Mouse (Mus musculus) thymus, postnatal 36 days (tissue): ENCODE data around the gene Pcsk5.

Experiments used
- DNase-seq, 2 experiments: peaks; one replicate each; pipeline ENCODE4 v3.0.0; 2022; ENCODE audit warnings: mixed read lengths in 2 of 2

Pcsk5 gene

GRCm38 (mm10) chr19:17471196-17471595, 366.2 kb downstream of the Pcsk5 start:
- no peak for DNase-seq

- DNase-seq = no peak
These were observed 369.7 kb downstream of the Pcsk5 start for GRCm38 (mm10) chr19:17467556-17468211.

GRCm38 (mm10) chr19:17452001-17452400, 385.4 kb downstream of the Pcsk5 start:
- DNase-seq = no peak

GRCm38 (mm10) chr19:17443581-17443980, 393.9 kb downstream of the Pcsk5 start:
- DNase-seq = no peak

- DNase-seq = no peak
These were observed 397.8 kb downstream of the Pcsk5 start for GRCm38 (mm10) chr19:17439476-17440189.

GRCm38 (mm10) chr19:17436651-17437050, 400.8 kb downstream of the Pcsk5 start:
- no peak for DNase-seq

GRCm38 (mm10) chr19:17428561-17428914, 408.9 kb downstream of the Pcsk5 start:
- no peak for DNase-seq

- DNase-seq = no peak
These were observed 409.4 kb downstream of the Pcsk5 start for GRCm38 (mm10) chr19:17427824-17428560.

GRCm38 (mm10) chr19:17423306-17423705, 414.1 kb downstream of the Pcsk5 start:
- DNase-seq = no peak

- DNase-seq = no peak
These were observed 419.6 kb downstream of the Pcsk5 start for GRCm38 (mm10) chr19:17417855-17418254.

GRCm38 (mm10) chr19:17412915-17413459, 424.4 kb downstream of the Pcsk5 start:
- no peak for DNase-seq

GRCm38 (mm10) chr19:17410465-17411065, 426.9 kb downstream of the Pcsk5 start:
- no peak for DNase-seq

- DNase-seq = no peak
These were observed 428.1 kb downstream of the Pcsk5 start for GRCm38 (mm10) chr19:17409351-17409750.

GRCm38 (mm10) chr19:17408591-17408990, 428.8 kb downstream of the Pcsk5 start:
- DNase-seq = no peak

GRCm38 (mm10) chr19:17406823-17407222, 430.6 kb downstream of the Pcsk5 start:
- DNase-seq = no peak

GRCm38 (mm10) chr19:17403175-17403574, 434.3 kb downstream of the Pcsk5 start:
- DNase-seq = no peak

GRCm38 (mm10) chr19:17400571-17400970, 436.9 kb downstream of the Pcsk5 start:
- no peak for DNase-seq

- DNase-seq = no peak
These were observed 437.5 kb downstream of the Pcsk5 start for GRCm38 (mm10) chr19:17399965-17400364.

- no peak for DNase-seq
These were observed 439.5 kb downstream of the Pcsk5 start for GRCm38 (mm10) chr19:17397922-17398321.

- DNase-seq = no peak
These were observed 440.6 kb downstream of the Pcsk5 start for GRCm38 (mm10) chr19:17396802-17397201.

- peak; percentile 93 to 94 for DNase-seq
These were observed 443.4 kb downstream of the Pcsk5 start, which contains the start of gene Rfk for GRCm38 (mm10) chr19:17393841-17394591. Gene Rfk (plus strand): TSS chr19:17394043.

GRCm38 (mm10) chr19:17392866-17393265, 444.6 kb downstream of the Pcsk5 start:
- no peak for DNase-seq
